Mouse (Mus musculus) forebrain, embryonic 14.5 days (tissue): ENCODE results near the gene Ndufb2. TPM values are rescaled to one million over a fixed set of nuclear protein-coding genes. Genes with fewer than 3 reads are reported as not detected.

ENCODE experiments used
- ATAC-seq: fragments of 200-750 bp; cut with Nextera tagmentation; 2 replicates; pipeline ENCODE4 v1.8.0; 2017; ENCODE audit warnings: mild to moderate bottlenecking, moderate library complexity
- DNase-seq: peaks from one replicate; pipeline ENCODE4 v3.0.0-alpha.2; 2015; ENCODE audit warnings: low spot score
- H3K27ac ChIP-seq: fragments of 300-500 bp; sonication (generic); 2 replicates; pipeline ENCODE4 v1.5.1; 2014; ENCODE audit warnings: low read depth, mild to moderate bottlenecking, control low read depth, low read length, moderate library complexity
- H3K27me3 ChIP-seq: fragments of 300-500 bp; sonication (generic); replicated peaks from 2 replicates; pipeline ENCODE4 v1.6.1; 2014; ENCODE audit warnings: low read length, control low read depth, mixed read lengths; ENCODE audit not compliant: control insufficient read depth, insufficient read depth
- H3K36me3 ChIP-seq: fragments of 300-500 bp; sonication (generic); 2 replicates; pipeline ENCODE4 v1.6.1; 2014; ENCODE audit warnings: low read length, control low read depth; ENCODE audit not compliant: control insufficient read depth, insufficient read depth
- H3K4me1 ChIP-seq: fragments of 300-500 bp; sonication (generic); 2 replicates; pipeline ENCODE4 v1.6.1; 2014; ENCODE audit warnings: antibody characterized with exemption, low read length, control low read depth; ENCODE audit not compliant: control insufficient read depth, insufficient read depth
- H3K4me2 ChIP-seq: fragments of 300-500 bp; sonication (generic); 2 replicates; pipeline ENCODE4 v1.6.1; 2014; ENCODE audit warnings: mild to moderate bottlenecking, control low read depth, low read length
- H3K4me3 ChIP-seq: fragments of 300-500 bp; sonication (generic); 2 replicates; pipeline ENCODE4 v1.5.1; 2014; ENCODE audit warnings: low read depth, low read length, control low read depth
- H3K9ac ChIP-seq: fragments of 300-500 bp; sonication (generic); 2 replicates; pipeline ENCODE4 v1.6.1; 2014; ENCODE audit warnings: mild to moderate bottlenecking, low read length, control low read depth, moderate library complexity
- H3K9me3 ChIP-seq: fragments of 300-500 bp; sonication (generic); replicated peaks from 2 replicates; pipeline ENCODE4 v1.6.1; 2016; ENCODE audit warnings: low read length, control low read depth, mixed read lengths; ENCODE audit not compliant: control insufficient read depth
- WGBS: fragments of 180-500 bp; shearing (Covaris S2); extraction: QIAGEN DNeasy Blood & Tissue Kit; methylation state at CpG from one replicate; pipeline ENCODE4 v1.1.7; 2014; 5-methylcytosine and 5-hydroxymethylcytosine counted together
- polyA plus RNA-seq: library from polyadenylated mRNA; unstranded; fragments of >200 nt; fragmentation: Nextera tagmentation; extraction: Ambion mirVana; gene quantifications from 2 replicates; pipeline ENCODE4 v1.2.1, GENCODE M21; 2014

Gene Ndufb2
- polyA plus RNA-seq, 1 experiment from 2014 or later: 423 TPM

GRCm38 (mm10) chr6:39556900-39557659 lies 35.3 kb upstream of the Ndufb2 start:
- peak; percentile 49 for DNase-seq
- Histone ChIP-seq H3K36me3 (no peaks in the 10 kb centered on the region), H3K27ac (peak overlapping the region; percentile 94), H3K27me3 (no peaks in the 10 kb centered on the region), H3K9me3 (no peaks in the 10 kb centered on the region), H3K4me3 (peak overlapping the region; percentile 75), H3K4me2 (peak overlapping the region; percentile 52), H3K9ac (peak overlapping the region; percentile 92), H3K4me1 (peaks cover 32% of the 10 kb centered on the region)
- 1% methylated on average over 47 of the region's 54 CpGs for WGBS
- peak; percentile 71 for ATAC-seq

GRCm38 (mm10) chr6:39557723-39558261 lies 34.6 kb upstream of the Ndufb2 start, which contains the start of gene Dennd2a:
Gene Dennd2a, minus strand, starts transcription at chr6:39557867.
- H3K27me3 ChIP-seq: no peaks in the 10 kb centered on the region
- peak within 1 kb of the TSS; percentile 75 for H3K4me3 ChIP-seq
- ATAC-seq: peak; percentile 96
- H3K4me1 ChIP-seq: peaks cover 32% of the 10 kb centered on the region
- H3K9ac ChIP-seq: peak within 1 kb of the TSS; percentile 92
- no peaks in the 10 kb centered on the region for H3K36me3 ChIP-seq
- DNase-seq: peak; percentile 96
- H3K4me2 ChIP-seq: peak within 1 kb of the TSS; percentile 52
- peak within 1 kb of the TSS; percentile 94 for H3K27ac ChIP-seq
- H3K9me3 ChIP-seq: no peaks in the 10 kb centered on the region
- under 1% methylated on average over 43 of the region's 50 CpGs for WGBS

- Histone ChIP-seq H3K27me3 (no peaks in the 10 kb centered on the region), H3K9me3 (no peaks in the 10 kb centered on the region), H3K4me1 (peaks cover 32% of the 10 kb centered on the region), H3K4me3 (no peak overlapping the region), H3K27ac (0 out of 2 replicates have a peak overlapping the region, but pooled peaks have one; percentile 6), H3K9ac (no peak overlapping the region), H3K4me2 (no peak overlapping the region), H3K36me3 (no peaks in the 10 kb centered on the region)
- DNase-seq (no peak), ATAC-seq (no peak)
- WGBS: 36% methylated on average over 6 of the region's 6 CpGs
These were observed 33.0 kb upstream of the Ndufb2 start for GRCm38 (mm10) chr6:39559276-39559939.

GRCm38 (mm10) chr6:39562166-39563015 lies 30.0 kb upstream of the Ndufb2 start:
- H3K4me1 ChIP-seq: peaks cover 10% of the 10 kb centered on the region; the same call in 1 of the 2 replicates
- no peak overlapping the region for H3K4me3 ChIP-seq
- H3K27ac ChIP-seq: no peak overlapping the region
- no peaks in the 10 kb centered on the region for H3K27me3 ChIP-seq
- H3K36me3 ChIP-seq: no peaks in the 10 kb centered on the region
- peak; percentile 60 for ATAC-seq
- H3K9ac ChIP-seq: no peak overlapping the region
- peak overlapping the region; percentile 34 for H3K4me2 ChIP-seq
- WGBS: 16% methylated on average over 23 of the region's 23 CpGs
- DNase-seq: peak; percentile 95
- H3K9me3 ChIP-seq: no peaks in the 10 kb centered on the region

- H3K9me3 ChIP-seq: no peaks in the 10 kb centered on the region
- H3K4me3 ChIP-seq: no peak overlapping the region
- no peak overlapping the region for H3K27ac ChIP-seq
- DNase-seq (peak; percentile 79), ATAC-seq (0 out of 2 replicates have a peak, but pooled peaks have one; percentile 36)
- 13% methylated on average over 5 of the region's 5 CpGs for WGBS
- no peaks in the 10 kb centered on the region for H3K27me3 ChIP-seq
- no peak overlapping the region for H3K4me2 ChIP-seq
- no peak overlapping the region for H3K9ac ChIP-seq
- no peaks in the 10 kb centered on the region for H3K36me3 ChIP-seq
- no peaks in the 10 kb centered on the region for H3K4me1 ChIP-seq
These were observed 24.8 kb upstream of the Ndufb2 start for GRCm38 (mm10) chr6:39567528-39567927.

GRCm38 (mm10) chr6:39570426-39570825 lies 21.9 kb upstream of the Ndufb2 start:
- ATAC-seq: no peak
- Histone ChIP-seq H3K9ac (no peak overlapping the region), H3K4me3 (no peak overlapping the region), H3K36me3 (no peaks in the 10 kb centered on the region), H3K27ac (no peak overlapping the region), H3K9me3 (no peaks in the 10 kb centered on the region), H3K4me2 (no peak overlapping the region), H3K4me1 (peaks cover 8% of the 10 kb centered on the region), H3K27me3 (no peaks in the 10 kb centered on the region)
- DNase-seq: no peak
- whole genome bisulfite sequencing: 84% methylated on average over 3 of the region's 3 CpGs

- Histone ChIP-seq H3K36me3 (peaks cover 19% of the 10 kb centered on the region), H3K27ac (peak within 1 kb of the TSS; percentile 93), H3K9me3 (no peaks in the 10 kb centered on the region), H3K9ac (peak within 1 kb of the TSS; percentile 84), H3K4me2 (peak within 1 kb of the TSS; percentile 90), H3K4me3 (peak within 1 kb of the TSS; percentile 75), H3K4me1 (peaks cover 8% of the 10 kb centered on the region), H3K27me3 (no peaks in the 10 kb centered on the region)
- peak; percentile 89 for DNase-seq
- ATAC-seq: peak; percentile 98
- WGBS: 1% methylated on average over 48 of the region's 49 CpGs
These were observed 18.4 kb upstream of the Ndufb2 start, which contains the start of gene Adck2 for GRCm38 (mm10) chr6:39573791-39574554. Gene Adck2, plus strand, starts transcription at chr6:39573873.

- peak overlapping the region; percentile 75 for H3K4me3 ChIP-seq
- 17% methylated on average over 10 of the region's 10 CpGs for WGBS
- ATAC-seq: no peak
- H3K9me3 ChIP-seq: no peaks in the 10 kb centered on the region
- DNase-seq: no peak
- peak overlapping the region; percentile 93 for H3K27ac ChIP-seq
- peaks cover 8% of the 10 kb centered on the region for H3K4me1 ChIP-seq
- no peaks in the 10 kb centered on the region for H3K27me3 ChIP-seq
- peaks cover 24% of the 10 kb centered on the region for H3K36me3 ChIP-seq
- peak overlapping the region; percentile 84 for H3K9ac ChIP-seq
- H3K4me2 ChIP-seq: peak overlapping the region; percentile 90
These were observed 17.9 kb upstream of the Ndufb2 start for GRCm38 (mm10) chr6:39574555-39574869.
